In genomic region chr4:40844251-40844721, GRCm38 (mm10) we compare ENCODE assay signal across 8 mouse cellular contexts. TPM values are rescaled to one million over a fixed set of nuclear protein-coding genes. Genes with fewer than 3 reads are reported as not detected.
DNase-seq lines count a peak whose midpoint lies in the region; ATAC-seq and TF ChIP-seq lines count a peak whose summit lies in the region.

No protein-coding gene starts in this region.

- H3K36me3 ChIP-seq in hindbrain, embryonic 12.5 days: no peaks in the 10 kb centered on the region
- peaks cover 44% of the 10 kb centered on the region for H3K36me3 ChIP-seq in liver, embryonic 13.5 days
- H3K36me3 ChIP-seq in neural tube, embryonic 13.5 days: no peaks in the 10 kb centered on the region

- TF ChIP-seq CTCF in cerebellum, adult 2 months (IDR thresholded peaks at IDR 0.05; ENCODE audit: borderline replicate concordance, insufficient read depth, low read depth, low read length): no peak

- H3K9me3 ChIP-seq in hindbrain, embryonic 12.5 days (replicated peaks): no peaks in the 10 kb centered on the region
- no peaks in the 10 kb centered on the region for H3K9me3 ChIP-seq in liver, embryonic 13.5 days (replicated peaks)
- no peaks in the 10 kb centered on the region for H3K9me3 ChIP-seq in neural tube, embryonic 13.5 days

- no peak overlapping the region; the same call in 1 of the 2 replicates for H3K4me2 ChIP-seq in hindbrain, embryonic 12.5 days (replicated peaks)
- H3K4me2 ChIP-seq in liver, embryonic 13.5 days: peak overlapping the region; percentile 15; the same call in 1 of the 2 replicates
- H3K4me2 ChIP-seq in neural tube, embryonic 13.5 days: no peak overlapping the region

- 42% methylated on average over 5 of the region's 5 CpGs for WGBS in cerebellum, adult 2 months
- WGBS in hindbrain, embryonic 12.5 days: 17% methylated on average over 5 of the region's 5 CpGs
- 20% methylated on average over 5 of the region's 5 CpGs for WGBS in liver, embryonic 13.5 days (ENCODE audit: insufficient replicate concordance)
- 9% methylated on average over 5 of the region's 5 CpGs for WGBS in neural tube, embryonic 13.5 days

- no peak overlapping the region for H3K4me3 ChIP-seq in cerebellum, adult 2 months (replicated peaks; ENCODE audit: insufficient read depth, low read depth, low read length)
- H3K4me3 ChIP-seq in hindbrain, embryonic 12.5 days: no peak overlapping the region
- no peak overlapping the region for H3K4me3 ChIP-seq in liver, embryonic 13.5 days (replicated peaks)
- H3K4me3 ChIP-seq in neural tube, embryonic 13.5 days: no peak overlapping the region

- DNase-seq in cerebellum, postnatal 10 days: peak; percentile 57 to 68
- DNase-seq in cerebellum, adult 2 months: no peak
- peak; percentile 63 to 66 for DNase-seq in urinary bladder, postnatal 4 days (ENCODE audit: low spot score in 2 of 2)
- DNase-seq in urinary bladder, postnatal 36 days (ENCODE audit: low spot score in 2 of 2): no peak
- DNase-seq in liver, embryonic 13.5 days: no peak

- no peak for ATAC-seq in hindbrain, embryonic 12.5 days (ENCODE audit: low FRiP score)
- ATAC-seq in liver, embryonic 13.5 days (ENCODE audit: low read depth): peak; percentile 30; the same call in 1 of the 2 replicates
- ATAC-seq in neural tube, embryonic 13.5 days (ENCODE audit: low read depth): peak; percentile 50
- ATAC-seq in erythroid progenitor cell, adult 5-6 weeks (replicated peaks; ENCODE audit: low FRiP score, poor library complexity, severe bottlenecking): no peak

- H3K27ac ChIP-seq in cerebellum, adult 2 months (ENCODE audit: insufficient read depth, low read length): no peak overlapping the region
- H3K27ac ChIP-seq in hindbrain, embryonic 12.5 days: peak overlapping the region; percentile 68; the same call in 1 of the 2 replicates
- peak overlapping the region; percentile 95 for H3K27ac ChIP-seq in liver, embryonic 13.5 days
- peak overlapping the region; percentile 57 for H3K27ac ChIP-seq in neural tube, embryonic 13.5 days (replicated peaks)

- H3K27me3 ChIP-seq in cerebellum, adult 2 months (ENCODE audit: control insufficient read depth, insufficient read depth, low read length): no peaks in the 10 kb centered on the region
- no peaks in the 10 kb centered on the region for H3K27me3 ChIP-seq in hindbrain, embryonic 12.5 days
- no peaks in the 10 kb centered on the region for H3K27me3 ChIP-seq in liver, embryonic 13.5 days
- no peaks in the 10 kb centered on the region for H3K27me3 ChIP-seq in neural tube, embryonic 13.5 days

- H3K4me1 ChIP-seq in cerebellum, adult 2 months (ENCODE audit: control insufficient read depth, insufficient read depth, low read length): no peaks in the 10 kb centered on the region
- peaks cover 19% of the 10 kb centered on the region for H3K4me1 ChIP-seq in hindbrain, embryonic 12.5 days
- H3K4me1 ChIP-seq in liver, embryonic 13.5 days (replicated peaks): peaks cover 93% of the 10 kb centered on the region
- H3K4me1 ChIP-seq in neural tube, embryonic 13.5 days (replicated peaks): peaks cover 25% of the 10 kb centered on the region

- TF ChIP-seq POLR2A in cerebellum, adult 2 months (IDR thresholded peaks at IDR 0.05; ENCODE audit: borderline replicate concordance, insufficient read depth, low read length): no peak

- no peak overlapping the region for H3K9ac ChIP-seq in hindbrain, embryonic 12.5 days
- peak overlapping the region; percentile 37; the same call in 1 of the 2 replicates for H3K9ac ChIP-seq in liver, embryonic 13.5 days
- no peak overlapping the region; the same call in 1 of the 2 replicates for H3K9ac ChIP-seq in neural tube, embryonic 13.5 days

RNA-seq across cellular contexts. Expression of gene B4galt1, which starts 9.5 kb away (rescaled TPM):
- polyA plus RNA-seq in cerebellum, adult 2 months (2012; rRNA removed): 3.2 and 3.5 TPM in 2 replicates
- 20.3 and 21.5 TPM in 2 replicates for polyA plus RNA-seq in hindbrain, embryonic 12.5 days (2016; fragmentation: Nextera tagmentation; extraction: Ambion mirVana)
- polyA plus RNA-seq in liver, embryonic 13.5 days (2015; fragmentation: Nextera tagmentation; extraction: Ambion mirVana): 29.9 and 33.8 TPM in 2 replicates
- polyA plus RNA-seq in neural tube, embryonic 13.5 days (2015; fragmentation: Nextera tagmentation; extraction: Ambion mirVana): 10.2 and 12.1 TPM in 2 replicates
- 49.4 and 49.9 TPM in 2 replicates for total RNA-seq in erythroid progenitor cell, adult 5-6 weeks (2015; ENCODE audit: low replicate concordance)
- 43.9 and 46.2 TPM in 2 replicates for total RNA-seq in erythroid progenitor cell, adult 5-6 weeks (2017; ENCODE audit: low replicate concordance)

Comparison
In these comparisons a context has a peak if more than half of its experiments do, and no peak if none do; other contexts are left out.
1. DNase-seq: peak in cerebellum, postnatal 10 days (2 of 2) and urinary bladder, postnatal 4 days (2 of 2); none in cerebellum, adult 2 months (0 of 2), urinary bladder, postnatal 36 days (0 of 2) and liver, embryonic 13.5 days (single experiment).
2. ATAC-seq: peak in liver, embryonic 13.5 days (single experiment) and neural tube, embryonic 13.5 days (single experiment); none in hindbrain, embryonic 12.5 days (single experiment) and erythroid progenitor cell, adult 5-6 weeks (single experiment).